Mouse (Mus musculus) liver, embryonic 14.5 days (tissue): ENCODE measurements around the gene Sh3bp2. TPM values are rescaled to one million over a fixed set of nuclear protein-coding genes. Genes with fewer than 3 reads are reported as not detected.

Experiments
- ATAC-seq: fragments of 200-750 bp; cut with Nextera tagmentation; 2 replicates; pipeline ENCODE4 v1.8.0; 2017; ENCODE audit warnings: moderate number of reproducible peaks, mild to moderate bottlenecking, moderate library complexity; ENCODE audit not compliant: insufficient read depth
- DNase-seq, 3 experiments: peaks; one replicate each; pipeline ENCODE4 v3.0.0-alpha.2; 2012 to 2013; ENCODE audit warnings: low read depth in 3 of 3, low spot score in 3 of 3
- H3K27ac ChIP-seq: fragments of 300-500 bp; sonication (generic); 2 replicates; pipeline ENCODE4 v1.5.1; 2014; ENCODE audit warnings: moderate library complexity, mild to moderate bottlenecking, control low read depth, inconsistent platforms
- H3K27me3 ChIP-seq: fragments of 300-500 bp; sonication (generic); 2 replicates; pipeline ENCODE4 v1.6.1; 2014; ENCODE audit warnings: mild to moderate bottlenecking, low read length, moderate library complexity; ENCODE audit not compliant: control insufficient read depth, insufficient read depth
- H3K36me3 ChIP-seq: fragments of 300-500 bp; sonication (generic); replicated peaks from 2 replicates; pipeline ENCODE4 v1.6.1; 2014; ENCODE audit warnings: low read depth; ENCODE audit not compliant: control insufficient read depth, insufficient read depth
- H3K4me1 ChIP-seq, 2 experiments: fragments of 200-500 bp in 1 of 2; fragments of 300-500 bp in 1 of 2; sonication (generic) in 1 of 2; replicated peaks; 2 replicates each; pipeline ENCODE4 v1.6.1; 2012 to 2014; ENCODE audit warnings: antibody characterized with exemption in 1 of 2, inconsistent platforms in 1 of 2, low read length in 1 of 2; ENCODE audit not compliant: control insufficient read depth in 2 of 2, insufficient read depth in 2 of 2
- H3K4me2 ChIP-seq: fragments of 300-500 bp; sonication (generic); 2 replicates; pipeline ENCODE4 v1.6.1; 2014; ENCODE audit warnings: low read depth, mild to moderate bottlenecking, control low read depth, moderate library complexity
- H3K4me3 ChIP-seq, 2 experiments: fragments of 200-500 bp in 1 of 2; fragments of 300-500 bp in 1 of 2; sonication (generic) in 1 of 2; 2 replicates each; pipeline ENCODE4 v1.5.1; 2012 to 2014; ENCODE audit warnings: low read depth in 2 of 2, low read length in 2 of 2, mild to moderate bottlenecking in 2 of 2, control low read depth in 1 of 2, inconsistent platforms in 1 of 2, moderate library complexity in 1 of 2; ENCODE audit not compliant: insufficient read depth in 1 of 2
- H3K9ac ChIP-seq: fragments of 300-500 bp; sonication (generic); replicated peaks from 2 replicates; pipeline ENCODE4 v1.6.1; 2014; ENCODE audit warnings: mild to moderate bottlenecking, control low read depth, moderate library complexity
- H3K9me3 ChIP-seq: fragments of 300-500 bp; sonication (generic); 2 replicates; pipeline ENCODE4 v1.6.1; 2016; ENCODE audit warnings: low read length, mixed read lengths; ENCODE audit not compliant: control insufficient read depth
- CTCF ChIP-seq: IDR thresholded peaks from 2 replicates; pipeline ENCODE4 v1.5.1; 2016; ENCODE audit warnings: antibody characterized with exemption, low read depth, control low read depth
- EP300 ChIP-seq: IDR thresholded peaks from 2 replicates; pipeline ENCODE4 v1.6.1; 2016; ENCODE audit warnings: antibody characterized with exemption, low read depth
- WGBS: fragments of 180-500 bp; shearing (Covaris S2); extraction: QIAGEN DNeasy Blood & Tissue Kit; methylation state at CpG from one replicate; pipeline ENCODE4 v1.1.7; 2014; ENCODE audit not compliant: insufficient replicate concordance; 5-methylcytosine and 5-hydroxymethylcytosine counted together
- polyA plus RNA-seq, 2 experiments: library from polyadenylated mRNA; depleted of rRNA in 1 of 2; stranded (reverse) in 1 of 2; unstranded in 1 of 2; fragments of >200 nt; fragmentation: Nextera tagmentation in 1 of 2; extraction: Ambion mirVana in 1 of 2; gene quantifications; 2 replicates each; pipeline versions ENCODE4 v1.2.1 to v1.2.3; 2012 to 2014

Sh3bp2 gene
- polyA plus RNA-seq, 2 experiments, result 4.9 to 5.2 TPM

DNA sequence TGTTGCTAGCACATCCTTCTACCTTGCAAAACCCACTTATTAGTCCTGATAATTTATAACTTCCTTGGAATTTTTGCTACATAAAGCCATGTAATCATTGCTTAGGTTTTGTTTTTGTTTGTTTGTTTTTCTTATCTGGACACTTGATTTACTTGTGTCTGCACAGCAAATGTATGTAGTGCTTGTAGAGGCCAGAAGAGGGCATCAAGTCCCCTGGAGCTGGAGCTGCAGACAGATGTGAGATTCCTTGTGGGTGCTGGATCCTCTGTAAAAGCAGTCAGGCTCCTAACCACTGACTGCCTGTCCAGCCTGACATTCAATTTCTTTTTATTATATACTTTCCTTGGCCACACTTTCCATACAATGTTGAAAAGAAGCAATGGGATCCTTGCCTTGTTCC, 21.8 kb downstream of the Sh3bp2 start:
- no peaks in the 10 kb centered on the region; the same call in 1 of the 2 replicates for H3K36me3 ChIP-seq
- peak; percentile 87 for TF ChIP-seq CTCF
- no peak for TF ChIP-seq EP300
- no peak overlapping the region for H3K27ac ChIP-seq
- no peaks in the 10 kb centered on the region for H3K27me3 ChIP-seq
- no peak overlapping the region for H3K4me2 ChIP-seq
- H3K4me3 ChIP-seq, result no peak overlapping the region
- ATAC-seq (no peak), DNase-seq (peak in 2 of 3 experiments; percentile 47 to 59)
- no peak overlapping the region for H3K9ac ChIP-seq
- H3K4me1 ChIP-seq, result peaks cover 6 to 12% of the 10 kb centered on the region in 2 experiments; a peak in 3 of 4 replicates
- H3K9me3 ChIP-seq, result no peaks in the 10 kb centered on the region

GRCm38 (mm10) chr5:34549135-34549482, 23.5 kb downstream of the Sh3bp2 start:
- H3K4me1 ChIP-seq, result peaks cover 6 to 12% of the 10 kb centered on the region in 2 experiments; a peak in 3 of 4 replicates
- TF ChIP-seq CTCF, result no peak
- ATAC-seq (0 out of 2 replicates have a peak, but pooled peaks have one; percentile 4), DNase-seq (no peak)
- H3K4me2 ChIP-seq, result peak overlapping the region; percentile 89
- peak overlapping the region; percentile 53 to 82 for H3K4me3 ChIP-seq
- 24% methylated on average over 8 of the region's 8 CpGs for WGBS
- no peaks in the 10 kb centered on the region for H3K27me3 ChIP-seq
- no peaks in the 10 kb centered on the region for H3K9me3 ChIP-seq
- H3K9ac ChIP-seq, result peak overlapping the region; percentile 89
- no peak overlapping the region for H3K27ac ChIP-seq
- no peaks in the 10 kb centered on the region; the same call in 1 of the 2 replicates for H3K36me3 ChIP-seq

DNA sequence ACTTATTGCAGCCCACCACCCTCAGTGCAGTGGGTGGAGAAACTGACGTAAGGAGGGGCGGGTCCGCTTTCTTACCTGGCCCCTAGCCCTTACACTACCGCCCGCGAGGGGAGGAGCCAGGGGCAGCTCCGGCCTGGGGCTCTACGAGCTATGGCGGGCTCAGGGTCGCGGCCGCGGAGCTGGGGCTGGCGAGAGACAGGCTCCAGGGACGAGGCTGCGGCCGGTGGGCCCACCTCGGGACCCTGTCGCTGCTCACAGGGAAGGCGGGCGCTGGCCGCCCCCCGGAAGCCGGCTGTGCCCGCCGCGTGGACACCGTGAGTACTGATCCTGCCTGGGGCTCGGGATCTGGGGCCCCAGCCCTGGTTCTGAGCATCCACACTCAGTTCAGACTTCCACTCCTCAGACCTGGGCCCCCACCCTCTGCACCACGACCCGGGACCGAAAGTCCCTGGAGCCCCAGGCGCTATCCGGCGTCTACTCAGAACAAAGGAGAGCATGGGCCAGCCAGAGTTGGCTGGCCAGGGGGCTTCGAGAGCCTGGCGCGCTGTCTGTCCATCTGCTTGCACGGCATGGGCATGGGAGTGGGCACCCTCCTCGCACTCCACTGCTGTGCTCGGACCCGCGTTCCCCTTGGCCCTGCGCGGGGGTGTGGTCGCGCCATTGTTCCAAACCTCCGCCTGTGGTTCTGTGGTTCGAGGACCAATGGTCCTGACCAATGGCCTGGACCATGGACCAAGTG, 24.0 kb downstream of the Sh3bp2 start:
- DNase-seq, result no peak
- H3K4me3 ChIP-seq, result peak overlapping the region; percentile 53 to 82
- no peak for TF ChIP-seq CTCF
- no peak for TF ChIP-seq EP300

GRCm38 (mm10) chr5:34550251-34550650, 24.6 kb downstream of the Sh3bp2 start:
- H3K9ac ChIP-seq, result peak overlapping the region; percentile 89; the same call in 1 of the 2 replicates
- ATAC-seq (no peak), DNase-seq (no peak)
- H3K4me1 ChIP-seq, result peaks cover 6 to 12% of the 10 kb centered on the region in 2 experiments; a peak in 3 of 4 replicates
- H3K4me2 ChIP-seq, result peak overlapping the region; percentile 89
- no peaks in the 10 kb centered on the region for H3K27me3 ChIP-seq
- H3K27ac ChIP-seq, result no peak overlapping the region
- H3K36me3 ChIP-seq, result no peaks in the 10 kb centered on the region; the same call in 1 of the 2 replicates
- H3K9me3 ChIP-seq, result no peaks in the 10 kb centered on the region
- H3K4me3 ChIP-seq, result peak overlapping the region; percentile 53 to 82
- WGBS, result 45% methylated on average over 6 of the region's 6 CpGs
- no peak for TF ChIP-seq EP300
- no peak for TF ChIP-seq CTCF

More for the DNA sequence above, 24.0 kb downstream of the Sh3bp2 start:
- peaks cover 6 to 12% of the 10 kb centered on the region in 2 experiments; a peak in 3 of 4 replicates for H3K4me1 ChIP-seq
- WGBS, result 2% methylated on average over 49 of the region's 49 CpGs
- peak overlapping the region; percentile 89 for H3K4me2 ChIP-seq
- H3K27ac ChIP-seq, result no peak overlapping the region; the same call in 1 of the 2 replicates
- H3K9me3 ChIP-seq, result no peaks in the 10 kb centered on the region
- H3K9ac ChIP-seq, result peak overlapping the region; percentile 89
- H3K36me3 ChIP-seq, result no peaks in the 10 kb centered on the region; the same call in 1 of the 2 replicates
- peak; percentile 72 for ATAC-seq
- no peaks in the 10 kb centered on the region for H3K27me3 ChIP-seq

- Histone ChIP-seq H3K4me2 (no peak overlapping the region), H3K9ac (no peak overlapping the region), H3K27ac (no peak overlapping the region), H3K27me3 (no peaks in the 10 kb centered on the region), H3K4me1 (peaks cover 6 to 12% of the 10 kb centered on the region in 2 experiments; a peak in 3 of 4 replicates), H3K9me3 (no peaks in the 10 kb centered on the region), H3K4me3 (no peak overlapping the region), H3K36me3 (no peaks in the 10 kb centered on the region; the same call in 1 of the 2 replicates)
- TF ChIP-seq EP300, result no peak
- TF ChIP-seq CTCF, result no peak
- ATAC-seq (no peak), DNase-seq (no peak)
- WGBS, result 84% methylated on average over 4 of the region's 4 CpGs
Measured at GRCm38 (mm10) chr5:34551821-34552220, 26.2 kb downstream of the Sh3bp2 start.
